In genomic region chr9:120273083-120273482, GRCm38 (mm10) we compare ENCODE assay signal across 15 mouse cellular contexts. TPM values are rescaled to one million over a fixed set of nuclear protein-coding genes. Genes with fewer than 3 reads are reported as not detected.
A peak's percentile ranks its signal among the peaks of the same experiment; 100 is the strongest.
DNase-seq lines count a peak whose midpoint lies in the region; ATAC-seq lines count a peak whose summit lies in the region.
"Had no signal": no experiment of that assay in that cellular context is flagged by ENCODE, and none has a peak within 500 bp of the region (broad histone marks: within the 10 kb centered on the region; RNA-seq: fewer than 3 reads in every experiment).

No protein-coding gene starts in this region.

- no peaks in the 10 kb centered on the region for H3K27me3 ChIP-seq in heart, embryonic 11.5 days (ENCODE audit: control insufficient read depth, insufficient read depth, low read length)
- H3K27me3 ChIP-seq: heart, embryonic 15.5 days; liver, embryonic 13.5 days had no signal

- WGBS in heart, embryonic 11.5 days (ENCODE audit: insufficient replicate concordance): 63% methylated on average over 8 of the region's 8 CpGs

- no peak overlapping the region for H3K9ac ChIP-seq in heart, embryonic 11.5 days (ENCODE audit: low read depth, low read length)
- H3K9ac ChIP-seq: heart, embryonic 15.5 days; liver, embryonic 13.5 days had no signal

- H3K4me1 ChIP-seq in heart, embryonic 11.5 days (ENCODE audit: control insufficient read depth, insufficient read depth, low read length): no peaks in the 10 kb centered on the region
- H3K4me1 ChIP-seq: heart, embryonic 15.5 days; liver, embryonic 13.5 days had no signal

- no peak overlapping the region for H3K27ac ChIP-seq in heart, embryonic 11.5 days (ENCODE audit: low read depth, low read length)
- H3K27ac ChIP-seq: heart, embryonic 15.5 days; liver, embryonic 13.5 days had no signal

- H3K36me3 ChIP-seq in heart, embryonic 11.5 days (ENCODE audit: control insufficient read depth, insufficient read depth, low read length): no peaks in the 10 kb centered on the region
- H3K36me3 ChIP-seq: heart, embryonic 15.5 days; liver, embryonic 13.5 days had no signal

- no peak overlapping the region for H3K4me3 ChIP-seq in heart, embryonic 11.5 days (ENCODE audit: low read depth, low read length)
- H3K4me3 ChIP-seq: heart, embryonic 15.5 days; liver, embryonic 13.5 days had no signal

- ATAC-seq in heart, embryonic 11.5 days (replicated peaks; ENCODE audit: insufficient number of reproducible peaks, low FRiP score, low TSS enrichment): no peak
- ATAC-seq in inflammation-experienced regulatory T-cells, adult 6 months: no peak
- ATAC-seq: CD4-positive, CD25-positive, alpha-beta regulatory T cell, adult 4 months; midbrain, embryonic 16.5 days had no signal

- H3K9me3 ChIP-seq in heart, embryonic 11.5 days (replicated peaks; ENCODE audit: control insufficient read depth, low read length): no peaks in the 10 kb centered on the region
- H3K9me3 ChIP-seq: heart, embryonic 15.5 days; liver, embryonic 13.5 days had no signal

- H3K4me2 ChIP-seq in heart, embryonic 11.5 days: no peak overlapping the region
- H3K4me2 ChIP-seq: heart, embryonic 15.5 days; liver, embryonic 13.5 days had no signal

- DNase-seq in heart, adult 11 months: peak; percentile 98
- peak; percentile 97 for DNase-seq in MN1 (ENCODE audit: low spot score)
- DNase-seq in gastrocnemius, postnatal 25 days: peak; percentile 47
- DNase-seq in kidney, postnatal 14 days: peak; percentile 64
- DNase-seq in spleen, postnatal 36 days (ENCODE audit: low spot score in 2 of 2): no peak
- DNase-seq in spleen, adult 12 weeks (ENCODE audit: low spot score): no peak
- DNase-seq: cerebellum, adult 2 months; liver, embryonic 13.5 days; lung, postnatal 4 days; thymus, adult 18-20 months had no signal

RNA-seq across cellular contexts. Expression of gene Myrip, which starts 28.2 kb away (rescaled TPM):
- polyA plus RNA-seq in heart, embryonic 11.5 days (2014; fragmentation: Nextera tagmentation; extraction: Ambion mirVana): 0.11 and 0.15 TPM in 2 replicates
- total RNA-seq in gastrocnemius, postnatal 25 days (2021): 1 to 10 TPM in 1 of 2 experiments, under 1 TPM in 1; 0.97 to 4.5 TPM
- polyA plus RNA-seq in inflammation-experienced regulatory T-cells, adult 6 months (2017; shearing (Covaris generic)): not detected
- polyA plus RNA-seq: CD4-positive, CD25-positive, alpha-beta regulatory T cell, adult 4 months had no signal

Comparison
In these comparisons a context has a peak if more than half of its experiments do, and no peak if none do; other contexts are left out.
1. DNase-seq: peak in heart, adult 11 months (single experiment), MN1 (single experiment), gastrocnemius, postnatal 25 days (single experiment) and kidney, postnatal 14 days (single experiment); none in spleen, postnatal 36 days (0 of 2) and spleen, adult 12 weeks (single experiment).